Mouse (Mus musculus) layer of hippocampus, postnatal 25 days (tissue): ENCODE measurements at regions not wholly inside any gene's neighbourhood (a gene's known extent, or its start where the extent isn't known, plus 50 kb on each side); places are given as distances from the start of the nearest gene placed in this dataset.

ENCODE experiments used
- DNase-seq, 2 experiments: peaks; one replicate each; pipeline ENCODE4 v3.0.0; 2022; ENCODE audit warnings: mixed read lengths in 2 of 2, low spot score in 1 of 2; ENCODE audit errors: extremely low spot score in 1 of 2

DNA sequence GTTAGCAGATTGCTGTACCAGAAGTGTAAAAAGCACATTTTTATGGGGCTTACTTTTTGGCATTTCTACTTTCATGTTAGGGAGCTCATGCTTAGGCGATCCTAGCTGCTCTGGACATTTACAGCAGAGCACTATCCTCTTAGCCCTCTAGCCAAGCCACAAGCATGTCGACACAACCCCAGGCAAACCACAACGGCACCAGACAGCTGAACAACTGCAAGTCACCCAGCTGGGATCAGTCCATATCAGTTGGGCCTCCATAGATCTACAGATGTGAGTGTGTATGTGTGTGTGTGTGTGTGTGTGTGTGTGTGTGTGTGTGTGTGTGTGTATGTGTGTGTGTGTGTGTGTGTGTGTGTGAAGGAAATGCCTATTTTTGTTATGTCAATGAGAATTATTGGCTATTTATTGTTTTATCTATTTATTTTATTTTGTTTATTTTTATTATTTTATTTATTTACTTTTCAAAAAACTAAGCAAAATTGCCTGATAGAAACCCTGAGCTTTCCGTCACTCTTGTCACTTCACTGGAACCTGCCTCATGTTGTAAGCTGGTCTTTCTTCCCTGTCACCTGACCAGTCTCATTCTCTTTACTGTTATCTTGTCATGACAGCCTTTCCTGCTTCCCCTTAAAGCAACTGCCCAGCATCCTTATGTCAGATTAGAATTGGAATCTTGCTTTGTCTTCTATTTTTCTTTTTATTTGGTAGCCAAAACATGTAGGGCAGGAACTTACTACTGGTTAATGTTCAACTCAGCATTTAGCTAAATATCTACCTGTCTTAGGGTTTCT lies 208.2 kb downstream of the Mex3b start:
- DNase-seq, result no peak

DNA sequence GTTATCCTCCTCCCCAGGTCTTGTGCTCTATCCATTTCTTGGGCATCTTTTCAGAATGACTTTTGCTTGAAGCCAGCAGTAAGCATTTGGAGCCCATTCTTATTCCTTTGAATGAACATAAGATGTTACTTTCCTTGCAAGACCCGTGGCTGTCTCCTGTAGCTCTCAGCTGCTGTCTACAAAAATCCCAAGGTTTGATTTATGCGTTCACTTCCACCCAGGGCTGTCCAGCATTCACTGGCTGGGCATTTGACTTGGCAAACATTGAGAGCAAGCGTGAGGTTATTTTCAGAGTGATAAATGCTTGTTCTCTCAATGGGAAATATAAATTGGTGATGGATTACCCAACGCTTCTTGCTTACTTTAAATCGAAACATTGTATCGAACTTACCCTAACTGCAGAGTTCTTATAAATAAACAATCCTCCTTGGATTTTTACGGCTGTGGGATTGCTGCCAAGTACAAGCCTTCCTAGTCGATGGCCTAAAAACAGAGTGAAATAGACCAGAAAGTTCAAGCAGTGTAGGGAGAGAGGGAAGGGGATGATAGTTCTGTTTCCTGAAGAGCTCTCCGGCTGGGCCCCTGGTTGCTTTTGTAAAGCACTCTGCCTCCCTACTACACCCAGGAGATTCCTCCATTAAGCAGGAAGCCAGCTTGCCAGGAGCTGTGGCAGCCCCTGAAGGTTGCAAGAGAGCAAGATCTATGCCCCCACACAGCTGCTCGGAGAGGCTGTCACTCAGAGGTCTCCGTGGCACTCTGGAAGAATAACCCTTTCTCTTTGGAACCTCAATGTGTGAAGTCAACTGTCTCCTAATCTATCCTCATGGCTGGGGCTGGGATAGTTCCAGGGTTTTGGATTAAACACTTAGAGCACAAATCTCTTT lies 210.1 kb downstream of the Mex3b start:
- no peak for DNase-seq

DNA sequence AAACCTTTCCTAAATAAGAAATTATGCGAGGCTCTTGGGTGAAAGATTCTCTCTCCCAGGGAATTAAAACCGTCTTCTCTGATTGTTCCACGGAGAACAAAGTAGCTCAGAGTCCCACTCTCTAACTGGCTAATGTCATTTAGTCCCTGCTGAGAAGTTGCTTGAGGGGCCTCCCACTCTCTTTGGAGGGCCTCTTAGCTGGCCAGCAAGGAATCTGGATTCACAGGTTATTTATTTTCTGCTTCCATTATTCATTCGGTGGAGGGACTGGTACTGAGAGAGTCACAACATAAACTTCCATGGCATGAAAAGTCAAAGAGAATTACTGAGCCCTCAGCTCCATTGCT lies 210.8 kb downstream of the Mex3b start:
- DNase-seq, result no peak

DNA sequence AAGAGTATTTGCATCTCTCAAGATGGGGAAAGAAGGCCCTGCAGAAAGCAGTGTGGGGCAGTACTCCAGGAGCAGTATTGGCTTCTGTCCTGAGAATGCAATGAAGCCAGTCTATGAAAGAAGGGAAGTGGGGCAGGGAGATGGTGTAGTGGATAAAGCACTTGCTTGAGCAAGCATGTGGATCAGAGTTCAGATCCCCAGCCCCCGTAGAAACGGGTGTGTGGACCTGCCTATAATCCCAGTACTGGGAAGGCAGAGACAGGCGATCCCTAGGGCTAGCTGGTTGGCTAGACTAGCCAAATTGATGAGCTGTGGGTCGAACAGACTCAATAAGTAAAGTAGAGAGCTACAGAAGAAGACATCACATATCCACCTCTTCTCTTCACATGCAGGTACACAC lies 211.6 kb downstream of the Mex3b start:
- DNase-seq, result no peak

DNA sequence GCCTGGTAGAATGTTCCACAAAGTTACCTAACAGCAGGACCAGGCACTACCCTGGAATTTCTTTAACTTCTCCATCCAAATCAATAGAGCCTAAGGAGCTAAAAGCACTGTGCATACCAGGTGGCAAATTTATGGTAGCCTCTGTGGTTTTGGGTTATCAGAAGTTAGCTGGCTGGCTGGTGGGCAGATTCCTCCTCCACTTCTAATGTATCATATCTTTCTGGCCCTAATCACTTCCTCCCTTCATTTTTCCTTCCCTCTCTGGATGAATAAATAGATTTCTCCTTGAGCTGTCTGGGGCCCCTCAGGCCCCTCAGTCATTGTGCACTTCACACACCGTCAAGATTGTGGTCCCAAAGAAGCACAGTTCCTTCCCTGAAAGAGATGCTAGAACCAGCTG lies 212.7 kb downstream of the Mex3b start:
- no peak for DNase-seq

DNA sequence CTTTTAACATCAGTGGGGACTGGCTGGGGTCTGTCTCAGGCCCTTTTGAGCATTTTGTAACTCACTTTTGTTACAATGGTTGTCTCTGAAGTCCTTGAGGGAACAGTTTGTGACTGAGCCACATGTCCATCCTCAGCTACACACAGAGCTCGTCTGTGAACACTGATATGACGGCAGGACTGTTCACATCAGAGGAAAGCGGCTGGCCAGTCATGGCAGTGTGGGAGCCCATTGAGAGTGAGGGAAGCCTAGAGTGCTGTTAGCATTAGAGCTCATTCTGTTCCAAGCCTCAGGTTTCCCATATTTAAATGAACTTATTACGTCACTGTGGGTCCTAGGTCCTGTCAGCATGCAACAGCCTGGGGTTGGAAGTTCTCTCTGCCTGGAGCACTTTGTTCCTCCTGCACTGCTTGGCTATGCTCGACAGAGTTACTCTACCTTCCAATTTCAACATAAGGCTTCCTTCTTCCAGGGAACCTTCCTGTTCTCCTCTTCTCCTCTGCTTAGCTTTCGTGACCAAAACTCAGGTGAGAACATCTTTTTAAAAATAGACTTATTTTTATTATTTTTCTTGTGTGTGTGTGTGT lies 217.5 kb downstream of the Mex3b start:
- DNase-seq, result no peak

DNA sequence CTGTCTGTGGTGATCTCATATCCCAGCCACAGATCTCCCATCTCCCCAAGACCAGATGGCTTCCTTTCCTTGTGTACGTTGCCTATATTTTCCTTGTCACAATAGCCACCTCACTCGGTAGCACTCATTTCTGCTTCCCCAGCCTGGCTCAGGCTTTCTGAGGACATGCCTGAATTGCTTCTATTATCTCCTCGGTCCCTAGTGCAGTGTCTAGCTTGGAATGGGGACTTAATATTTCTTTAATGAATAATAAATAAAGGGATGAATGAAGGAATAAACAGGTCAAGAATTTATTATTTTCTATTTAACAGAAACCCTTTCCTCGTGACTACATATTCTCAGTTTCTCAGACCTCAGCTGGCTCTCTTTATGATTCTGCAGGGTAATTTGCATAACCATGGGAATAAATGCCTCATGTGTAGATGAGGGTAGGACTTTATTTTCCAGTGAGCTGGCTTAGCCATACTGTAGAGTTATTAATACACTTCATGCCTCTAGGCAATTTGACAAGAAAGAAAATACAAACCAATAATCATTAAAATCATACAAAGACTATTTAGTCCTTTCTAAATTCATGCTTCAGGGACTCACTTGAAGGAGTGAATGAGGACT lies 218.5 kb downstream of the Mex3b start:
- DNase-seq, result no peak

DNA sequence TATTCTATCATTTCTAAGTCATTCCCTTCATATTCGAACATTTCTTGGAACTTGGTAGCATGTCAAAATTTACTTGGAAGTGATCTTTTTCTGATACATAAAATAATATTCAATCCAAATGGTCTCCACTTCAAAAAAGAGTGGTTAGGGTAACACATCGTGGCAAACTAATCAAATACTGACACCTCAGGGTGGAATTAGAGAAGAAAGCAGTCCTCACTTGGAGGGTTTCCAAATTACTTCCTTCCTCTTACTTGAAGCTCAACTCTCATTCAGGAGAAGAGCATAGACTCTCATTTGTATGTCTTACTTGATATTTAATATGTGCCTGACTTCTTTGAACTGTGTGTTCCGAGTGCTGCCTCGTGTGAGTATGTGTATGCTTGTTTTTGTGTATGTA lies 220.3 kb downstream of the Mex3b start:
- no peak for DNase-seq

DNA sequence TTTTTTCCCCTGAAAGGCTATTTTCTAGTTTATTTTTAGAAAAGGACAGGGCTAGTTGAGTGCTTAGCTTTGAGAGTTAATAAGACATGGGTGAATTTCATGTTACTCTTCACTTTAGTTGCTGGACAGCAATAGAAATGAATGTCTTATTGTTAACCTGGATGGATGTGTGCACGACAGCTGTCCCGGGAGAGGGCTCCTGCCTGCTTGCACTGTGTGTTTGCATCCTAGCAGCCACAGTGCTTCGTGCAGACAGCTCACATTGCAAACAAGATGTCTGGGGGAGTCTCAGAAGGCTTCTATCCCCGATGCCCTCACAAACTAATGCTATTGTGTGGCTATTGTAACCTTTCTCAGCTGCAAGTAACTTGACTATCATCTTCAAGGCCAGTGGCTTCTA lies 221.0 kb downstream of the Mex3b start:
- DNase-seq, result no peak

DNA sequence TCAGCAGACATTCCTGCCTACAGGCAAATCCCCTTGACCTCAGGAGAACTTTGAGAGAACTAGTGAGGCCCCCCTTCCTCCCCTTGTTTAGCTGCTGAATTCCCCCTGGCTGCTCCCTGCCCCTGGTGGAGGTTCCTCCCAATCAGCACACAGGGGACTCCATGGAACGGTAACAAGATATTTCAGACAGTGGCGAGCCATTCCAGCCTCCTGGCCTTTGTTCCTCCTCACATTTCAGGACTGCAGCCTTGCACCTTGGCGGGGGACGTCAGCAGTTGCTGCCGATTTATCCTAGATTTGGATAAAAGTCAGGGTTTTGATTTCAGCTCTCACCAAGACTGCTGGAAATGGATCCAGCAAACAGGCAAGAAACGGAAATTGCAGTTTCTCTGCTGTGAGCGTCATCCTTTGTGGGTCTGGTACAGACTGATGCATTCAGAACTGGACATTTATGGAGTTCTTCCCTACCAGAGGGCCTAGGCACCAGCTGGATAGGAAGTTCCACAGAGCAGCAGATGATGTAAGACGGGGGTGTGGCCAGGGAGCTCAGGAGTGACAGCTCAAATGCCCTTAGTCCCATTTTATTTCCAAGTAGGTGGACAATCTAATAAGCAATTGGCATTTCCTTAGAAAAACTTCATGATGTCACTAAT lies 222.3 kb downstream of the Mex3b start:
- DNase-seq, result no peak

DNA sequence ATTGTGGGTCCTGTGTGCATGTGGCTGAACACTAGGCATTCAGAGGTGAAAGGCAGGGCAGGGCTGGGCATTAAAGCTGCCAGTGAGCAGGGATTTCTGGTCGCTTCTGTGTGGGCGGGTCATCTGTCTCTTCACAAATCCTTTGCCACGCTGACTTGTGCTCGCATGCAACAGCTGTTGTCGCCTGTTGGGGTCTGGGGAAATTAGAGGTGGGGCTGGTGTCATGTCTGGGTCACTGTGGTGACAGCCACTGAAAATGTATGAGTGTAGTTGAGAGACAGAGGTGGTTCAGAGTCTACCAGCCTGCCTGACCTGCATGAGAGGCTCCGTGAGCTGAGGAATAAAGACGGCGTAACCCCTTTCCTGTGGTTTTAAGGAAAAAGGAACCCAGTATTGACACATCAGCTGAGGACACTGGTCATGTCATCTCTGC lies 226.8 kb downstream of the Mex3b start:
- DNase-seq, result no peak

DNA sequence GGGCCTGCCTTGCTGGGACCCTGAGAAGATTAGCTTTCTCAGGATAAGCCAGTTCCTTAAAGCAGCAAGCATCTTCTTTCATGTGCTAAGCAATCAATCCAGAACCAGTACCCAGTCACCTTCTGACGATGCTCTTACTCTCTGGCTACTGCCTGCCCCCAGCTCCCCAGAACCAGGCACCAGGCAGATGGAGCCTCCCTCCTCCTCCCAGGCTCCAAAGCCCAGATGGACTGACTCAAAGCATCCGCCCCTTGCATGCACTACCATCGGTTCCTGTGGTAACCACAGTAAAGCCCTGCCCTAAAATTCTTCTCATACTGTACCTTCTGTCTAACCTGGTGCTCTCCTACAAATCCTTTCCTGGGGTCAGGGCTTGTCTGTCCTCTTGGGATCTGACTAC lies 227.8 kb downstream of the Mex3b start:
- DNase-seq, result no peak

DNA sequence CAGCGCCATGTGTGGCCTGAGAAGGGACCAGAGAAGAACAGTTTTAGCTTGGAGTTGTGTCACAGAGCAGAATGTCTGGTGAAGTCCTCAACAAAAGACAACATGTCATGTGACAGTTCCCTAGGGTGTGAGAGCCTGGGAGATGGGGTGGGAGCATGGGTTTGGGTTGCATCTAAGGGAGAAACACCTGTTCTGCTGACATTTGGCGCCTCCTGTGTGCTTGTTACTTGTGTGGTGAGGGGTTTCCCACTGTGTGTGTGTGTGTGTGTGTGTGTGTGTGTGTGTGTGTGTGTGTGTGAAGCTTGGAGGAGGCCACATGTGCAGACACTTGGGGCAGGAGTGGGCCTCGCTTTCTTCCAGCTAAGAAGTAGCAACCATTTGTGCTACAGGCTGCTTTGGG lies 228.5 kb downstream of the Mex3b start:
- DNase-seq, result no peak

DNA sequence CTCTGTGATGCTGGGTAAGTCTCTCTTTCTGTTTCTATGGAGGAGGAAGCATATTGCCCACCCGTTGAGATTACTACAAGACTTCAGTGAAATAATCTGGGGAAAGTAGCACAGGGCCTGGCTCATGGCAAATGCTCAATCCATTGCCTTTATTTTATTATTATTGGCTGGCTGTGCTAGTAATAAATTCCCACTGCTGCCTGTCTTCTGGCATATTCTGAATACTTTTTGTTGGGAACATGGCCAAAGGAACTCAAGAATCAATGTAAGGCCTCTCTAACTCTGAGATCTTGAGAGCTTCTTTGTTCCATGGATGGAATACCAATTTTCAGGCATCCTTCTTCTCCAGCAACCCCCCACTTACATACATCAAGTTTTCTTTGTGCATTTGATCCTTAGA lies 237.3 kb downstream of the Mex3b start:
- no peak for DNase-seq

DNA sequence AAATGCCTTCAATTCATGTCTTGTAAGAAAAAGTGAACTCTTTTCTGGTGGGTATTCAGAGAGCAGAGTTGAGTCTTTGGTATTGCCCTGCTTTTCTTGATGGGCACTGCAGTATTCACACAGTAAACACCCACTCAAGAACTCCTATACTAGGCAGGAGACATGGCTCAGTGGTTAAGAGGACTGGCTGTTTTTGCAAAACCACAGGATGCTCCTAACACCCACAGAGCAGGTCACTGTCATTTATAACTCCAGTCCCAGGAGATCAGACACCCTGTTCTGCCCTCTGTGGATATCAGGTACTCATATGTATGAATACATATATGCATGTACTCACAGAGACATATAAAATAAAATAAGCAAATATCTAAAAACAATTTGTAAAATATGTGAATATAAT lies 238.5 kb downstream of the Mex3b start:
- no peak for DNase-seq

DNA sequence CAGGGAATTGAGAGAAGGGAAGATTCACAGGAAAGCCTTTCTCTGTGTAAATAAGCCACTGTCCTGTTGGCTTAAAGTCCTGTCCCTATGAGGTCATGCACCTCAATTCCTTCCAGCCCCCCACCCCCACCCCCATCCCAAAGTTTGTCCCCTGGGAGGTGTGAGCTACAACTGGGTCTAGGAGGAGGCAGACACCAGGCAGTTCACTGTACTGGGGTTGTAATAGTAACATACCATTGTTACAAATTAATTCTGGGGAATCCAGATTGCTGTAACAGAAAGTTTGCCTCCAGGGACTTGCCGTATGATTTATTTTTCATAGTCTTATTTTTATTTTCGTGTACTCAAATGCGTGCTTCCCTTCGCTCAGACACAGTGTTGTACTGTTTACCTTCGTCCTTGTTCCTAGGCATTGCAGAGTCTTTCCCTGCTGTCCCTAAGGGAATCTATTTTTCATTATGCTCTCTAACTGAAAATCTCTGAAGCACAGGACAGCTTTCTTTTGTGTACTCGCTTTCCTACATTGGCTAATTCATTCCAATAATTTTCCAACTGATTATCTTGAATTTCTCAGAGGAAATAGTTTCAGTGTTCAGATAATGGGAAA lies 244.2 kb downstream of the Mex3b start:
- DNase-seq, result no peak

DNA sequence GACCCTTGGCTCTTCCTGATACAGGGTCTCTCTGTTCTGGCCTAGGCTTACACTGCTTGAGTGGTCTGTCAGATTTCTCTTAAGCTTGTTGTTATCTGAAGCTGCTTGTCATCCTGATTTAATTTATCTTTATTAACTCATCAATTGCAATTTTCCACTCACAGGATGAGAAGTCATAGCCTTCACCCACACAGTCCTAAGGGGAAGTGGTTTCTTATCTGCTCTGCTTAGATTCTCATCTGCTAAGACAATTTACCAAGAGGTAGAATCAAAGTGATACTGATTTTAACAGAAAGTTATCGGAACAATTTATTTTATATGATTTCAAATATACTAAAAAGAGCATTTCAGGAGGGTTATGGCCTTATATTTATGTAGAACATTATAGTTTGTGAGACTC lies 249.4 kb downstream of the Mex3b start:
- no peak for DNase-seq

DNA sequence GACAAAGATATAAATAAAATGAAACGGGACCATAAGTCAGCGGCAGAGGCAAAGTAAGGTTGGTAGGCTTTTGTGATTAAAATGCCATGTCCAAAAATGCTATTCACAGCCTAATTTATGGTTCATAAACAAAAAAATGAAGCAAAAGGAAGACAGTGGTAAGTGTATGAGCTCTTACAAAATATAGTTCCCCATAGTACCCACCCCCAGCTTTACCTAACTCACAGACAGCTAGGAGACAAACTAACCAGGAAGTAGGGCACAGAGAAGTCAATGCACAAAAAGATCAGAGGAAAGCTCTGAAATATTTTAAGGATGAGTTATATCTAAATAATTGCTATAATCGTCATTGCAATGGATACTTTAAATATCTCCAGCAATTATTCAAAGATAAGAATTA lies 249.9 kb downstream of the Mex3b start:
- DNase-seq, result no peak

DNA sequence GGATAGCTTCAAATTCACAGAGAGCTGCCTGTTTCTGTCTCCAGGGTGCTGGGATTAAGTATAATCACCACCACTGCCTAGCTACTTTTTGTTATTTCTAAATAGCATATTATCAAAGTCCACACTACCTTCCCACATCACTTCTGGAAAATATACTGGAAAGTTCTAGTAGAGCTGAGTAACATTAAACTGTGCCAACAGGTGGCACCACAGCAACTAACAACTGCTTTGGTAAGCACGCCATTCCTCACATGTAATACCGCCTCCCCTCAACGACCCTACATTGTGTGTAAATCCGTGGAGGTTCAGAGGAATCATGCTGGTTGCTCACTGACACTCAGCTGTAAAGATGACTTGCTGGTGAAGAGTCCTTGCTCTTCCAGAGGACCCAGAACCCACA lies 259.1 kb downstream of the Mex3b start:
- no peak for DNase-seq

DNA sequence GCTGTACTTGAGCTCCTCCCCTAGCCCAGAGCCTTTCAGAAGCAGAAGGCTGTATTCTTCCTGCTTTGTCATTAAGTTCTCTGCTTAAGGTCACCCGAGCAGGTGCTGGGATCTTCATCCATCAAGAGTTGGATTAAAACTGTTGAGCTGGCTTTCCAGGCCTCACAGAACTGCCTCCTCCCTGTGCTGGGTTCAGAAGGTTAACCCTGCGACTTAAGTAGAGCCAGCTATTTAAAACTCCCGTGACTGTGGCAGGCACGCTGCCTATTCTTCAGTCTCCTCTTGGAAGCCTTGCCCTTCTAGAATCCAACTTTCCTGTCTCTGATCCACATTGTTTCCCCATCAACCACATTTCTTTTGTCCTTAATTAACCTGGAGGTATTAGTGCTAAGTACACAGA lies 273.1 kb downstream of the Mex3b start:
- DNase-seq, result no peak
